Mouse (Mus musculus): ENCODE measurements around the gene Pigh.

- TF ChIP-seq CTCF (IDR thresholded peaks at IDR 0.05; ENCODE audit: control insufficient read depth, insufficient read depth, insufficient replicate concordance, low read depth, low read length) (no peak), POLR2A (IDR thresholded peaks at IDR 0.05; ENCODE audit: control insufficient read depth, low read depth, low read length) (no peak)
These were observed 7.8 kb upstream of the Pigh start for GRCm38 (mm10) chr12:79097106-79097752.
